Mouse (Mus musculus): ENCODE data around the gene Gabbr2.

Gene Gabbr2

DNA sequence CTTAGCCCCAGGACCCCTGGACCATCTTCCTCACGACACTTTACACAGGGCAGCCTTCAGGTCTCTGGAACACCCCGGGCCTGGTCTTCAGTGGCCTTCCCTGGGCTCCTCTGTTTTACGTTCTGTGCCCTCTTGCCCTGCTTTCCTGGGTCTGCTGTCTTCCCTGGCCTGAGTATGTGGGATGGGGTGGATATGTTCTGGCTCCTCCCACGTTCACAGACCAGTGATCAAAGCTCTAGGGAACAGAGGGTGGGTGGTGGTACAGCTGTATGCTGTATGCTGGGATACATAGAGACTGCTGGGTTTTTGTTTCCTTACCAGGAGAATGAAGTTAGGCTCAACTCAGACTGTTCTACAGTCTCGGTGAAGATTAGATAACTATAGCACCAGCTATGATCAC is 274.5 kb downstream of the Gabbr2 start:
- no peak for DNase-seq (ENCODE audit: low read depth, low spot score)

DNA sequence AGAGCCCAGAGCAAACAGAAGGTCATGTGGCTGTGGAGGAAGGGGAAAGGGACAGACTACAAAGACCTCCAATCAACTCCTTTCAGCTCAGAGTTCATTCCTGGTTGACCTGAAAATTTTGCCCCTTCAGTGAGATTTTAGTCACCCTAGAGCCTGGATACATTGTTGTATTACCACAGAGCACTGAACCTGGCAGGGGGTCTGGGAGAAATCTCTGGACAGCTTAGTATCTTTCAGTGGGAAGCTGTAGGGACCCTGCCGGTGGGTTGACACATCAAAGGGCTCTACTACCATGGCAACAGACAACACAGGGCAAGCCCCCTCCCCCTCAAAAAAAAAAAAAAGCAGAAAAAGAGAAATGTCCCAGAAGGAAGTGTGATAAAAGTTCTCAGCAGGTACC is 275.3 kb downstream of the Gabbr2 start:
- DNase-seq (ENCODE audit: low read depth, low spot score), result no peak

DNA sequence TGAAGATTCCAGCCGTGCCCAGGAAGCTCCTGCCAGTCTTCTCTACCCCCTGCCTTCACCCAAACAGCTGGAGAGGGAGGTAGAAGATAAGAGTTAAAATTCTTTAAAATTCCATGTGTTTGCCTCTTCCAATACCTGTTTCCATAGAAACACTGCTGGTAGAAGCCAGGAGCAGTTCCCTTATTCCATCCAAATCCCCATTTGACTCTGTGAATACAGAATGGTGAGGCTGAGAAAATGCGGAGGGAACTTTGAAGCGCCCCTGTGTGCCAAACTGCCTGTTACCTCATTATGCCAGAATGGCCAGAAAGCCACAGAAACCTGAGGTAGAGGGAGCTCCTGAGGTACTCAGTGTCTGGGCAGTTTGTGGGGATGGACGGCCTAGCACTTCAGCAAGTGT is 281.1 kb downstream of the Gabbr2 start:
- no peak for DNase-seq (ENCODE audit: low read depth, low spot score)

DNA sequence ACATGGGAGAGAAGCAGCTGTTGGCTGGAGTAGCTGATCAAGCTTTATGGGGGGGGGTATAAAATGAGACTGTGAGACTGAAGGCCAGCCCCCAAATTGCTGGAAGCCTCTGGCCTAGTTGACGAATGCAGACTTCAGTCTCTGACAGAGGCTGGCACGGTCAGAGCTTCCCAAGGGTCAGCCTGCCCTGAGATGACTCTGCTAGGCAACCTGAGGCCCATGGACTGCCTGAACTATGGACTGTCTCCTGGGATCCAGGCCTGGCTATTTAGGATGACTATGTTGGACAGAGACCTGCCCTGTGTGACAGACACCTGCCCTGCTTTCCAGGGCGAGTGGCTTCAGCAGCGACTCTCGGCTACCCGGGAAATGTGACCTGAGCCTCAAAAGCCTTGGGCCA is 281.7 kb downstream of the Gabbr2 start:
- no peak for DNase-seq (ENCODE audit: low read depth, low spot score)

DNA sequence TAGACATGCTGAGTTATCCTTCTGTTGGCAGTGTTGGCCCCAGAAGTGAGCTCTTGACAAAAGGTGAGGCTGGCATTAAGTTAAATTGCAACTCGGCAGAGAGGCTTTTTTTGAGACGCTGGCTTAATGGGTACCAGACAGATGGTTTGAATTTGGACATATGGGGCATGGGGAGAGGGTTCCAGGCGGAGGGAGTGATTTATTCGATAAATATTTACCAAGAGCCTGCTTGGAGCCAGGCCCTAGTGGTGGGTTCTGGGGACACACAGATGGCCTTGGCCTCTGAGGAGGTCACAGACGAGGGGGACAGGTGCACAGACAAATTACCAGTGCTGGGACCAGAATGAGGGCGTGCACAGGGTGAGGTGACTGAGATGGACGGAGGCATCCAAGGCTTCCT is 282.2 kb downstream of the Gabbr2 start:
- DNase-seq (ENCODE audit: low read depth, low spot score), result no peak

DNA sequence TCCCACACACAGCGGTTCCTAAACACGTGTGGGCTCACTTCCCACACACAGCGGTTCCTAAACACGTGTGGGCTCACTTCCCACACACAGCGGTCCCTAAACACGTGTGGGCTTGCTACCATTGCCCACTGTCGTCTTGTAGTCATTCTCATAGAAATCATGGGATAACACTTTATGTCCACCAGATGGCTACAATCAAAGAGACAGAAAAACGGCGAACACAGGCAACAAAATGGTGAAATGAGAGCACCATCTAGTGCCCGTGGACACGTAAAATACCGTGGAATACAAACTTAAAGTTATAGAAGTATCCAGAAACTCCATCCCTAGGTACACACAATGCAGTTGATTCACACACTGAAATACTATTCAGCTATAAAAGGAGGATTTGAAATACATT is 285.9 kb downstream of the Gabbr2 start:
- DNase-seq (ENCODE audit: low read depth, low spot score), result no peak

DNA sequence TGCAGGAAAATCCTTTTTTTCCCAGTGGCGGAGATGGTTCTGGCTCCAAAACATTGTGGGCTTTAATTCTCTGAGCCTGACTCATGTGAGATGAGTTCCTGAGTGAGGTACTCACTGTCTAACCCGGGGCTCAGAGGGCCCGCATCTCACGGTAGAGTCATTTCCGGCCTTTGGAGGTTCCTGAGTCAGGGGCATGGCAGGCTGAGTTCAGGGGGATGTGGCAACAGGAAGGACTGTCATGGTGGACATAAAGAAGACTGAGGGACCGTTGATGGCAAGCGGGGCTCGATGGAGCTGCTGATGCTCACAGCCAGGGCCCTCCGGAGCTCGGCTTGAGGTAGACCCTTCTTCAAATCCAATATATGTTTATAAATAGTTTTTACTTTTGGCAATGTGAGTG is 288.5 kb downstream of the Gabbr2 start:
- no peak for DNase-seq (ENCODE audit: low read depth, low spot score)

DNA sequence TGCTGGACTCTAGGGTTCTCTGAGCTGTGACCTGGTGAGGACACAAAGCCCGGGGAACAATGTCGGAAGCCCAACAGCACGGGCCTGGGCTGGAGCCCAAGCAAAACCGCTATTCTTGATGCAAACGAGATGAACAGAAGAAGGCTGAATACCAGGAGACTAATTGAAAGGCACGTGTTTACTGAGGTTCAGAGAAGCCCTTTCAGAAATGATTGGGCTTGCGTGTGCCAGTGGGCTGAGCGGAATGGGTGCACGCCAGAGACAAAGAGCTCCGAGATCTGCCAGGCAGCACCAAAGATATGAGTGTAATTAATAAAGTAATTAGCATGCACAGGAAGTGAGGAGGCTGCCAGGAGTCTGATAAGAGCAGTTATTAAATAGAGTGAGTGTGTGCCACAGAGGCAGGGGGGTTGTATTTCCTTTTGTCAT is 291.4 kb downstream of the Gabbr2 start:
- DNase-seq (ENCODE audit: low read depth, low spot score), result no peak

DNA sequence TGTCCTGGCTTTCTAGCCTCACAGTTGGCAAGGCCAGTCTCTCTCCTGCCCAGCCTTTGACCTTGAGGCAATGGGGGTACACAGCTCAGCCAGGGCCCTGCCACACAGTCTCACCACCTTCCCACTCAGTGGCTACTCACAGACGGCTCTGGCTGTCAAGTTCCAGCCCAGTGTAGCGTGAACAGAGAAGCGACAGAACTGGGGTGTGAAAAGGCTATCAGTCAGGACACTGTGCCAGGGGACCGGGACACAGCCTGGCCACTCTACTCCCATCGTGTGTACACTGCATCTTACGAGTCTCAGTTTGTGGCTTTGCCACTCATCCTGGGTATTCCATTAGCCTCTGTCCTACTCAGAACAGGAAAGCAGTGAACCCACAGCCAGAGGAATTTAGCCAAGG is 295.2 kb downstream of the Gabbr2 start:
- DNase-seq (ENCODE audit: low read depth, low spot score), result no peak

DNA sequence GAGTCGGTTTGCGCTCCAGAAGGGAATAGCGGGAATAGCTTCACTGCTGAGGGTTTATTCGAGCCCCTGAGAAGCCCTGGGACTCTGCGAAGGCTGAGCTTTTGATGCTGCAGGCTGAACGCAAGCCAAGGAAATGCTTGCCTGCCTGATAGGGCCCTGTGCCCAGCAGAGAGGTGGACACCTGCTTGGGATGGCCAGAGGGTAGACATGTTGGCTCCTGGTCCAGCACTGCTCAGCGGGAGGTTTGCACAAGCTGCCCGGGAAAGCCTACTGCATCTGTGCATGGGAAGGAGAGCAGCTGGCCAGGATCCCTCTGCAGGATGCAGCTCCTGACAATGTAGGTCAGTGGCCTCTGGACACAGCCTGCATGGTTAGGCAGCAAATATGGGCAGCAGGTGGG is 301.1 kb downstream of the Gabbr2 start:
- DNase-seq (ENCODE audit: low read depth, low spot score), result no peak

DNA sequence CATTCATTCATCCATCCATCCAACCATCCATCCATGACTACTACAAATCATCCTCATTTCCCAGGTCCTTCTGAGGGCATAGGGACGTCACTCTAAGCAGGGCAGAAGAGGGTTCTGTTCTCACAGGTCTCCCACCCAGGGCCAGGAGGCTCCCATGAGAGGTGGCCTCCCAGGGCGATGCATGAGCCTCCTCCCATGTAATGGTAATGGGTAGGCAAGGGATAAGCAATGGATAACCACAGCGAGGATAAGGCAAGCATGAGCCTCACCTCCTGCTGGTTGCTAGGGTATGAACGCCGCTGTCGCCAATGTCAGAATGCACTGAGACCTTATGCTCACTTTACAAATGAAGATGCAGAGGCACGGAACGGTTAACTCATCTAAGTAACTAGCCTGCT is 301.7 kb downstream of the Gabbr2 start:
- no peak for DNase-seq (ENCODE audit: low read depth, low spot score)

DNA sequence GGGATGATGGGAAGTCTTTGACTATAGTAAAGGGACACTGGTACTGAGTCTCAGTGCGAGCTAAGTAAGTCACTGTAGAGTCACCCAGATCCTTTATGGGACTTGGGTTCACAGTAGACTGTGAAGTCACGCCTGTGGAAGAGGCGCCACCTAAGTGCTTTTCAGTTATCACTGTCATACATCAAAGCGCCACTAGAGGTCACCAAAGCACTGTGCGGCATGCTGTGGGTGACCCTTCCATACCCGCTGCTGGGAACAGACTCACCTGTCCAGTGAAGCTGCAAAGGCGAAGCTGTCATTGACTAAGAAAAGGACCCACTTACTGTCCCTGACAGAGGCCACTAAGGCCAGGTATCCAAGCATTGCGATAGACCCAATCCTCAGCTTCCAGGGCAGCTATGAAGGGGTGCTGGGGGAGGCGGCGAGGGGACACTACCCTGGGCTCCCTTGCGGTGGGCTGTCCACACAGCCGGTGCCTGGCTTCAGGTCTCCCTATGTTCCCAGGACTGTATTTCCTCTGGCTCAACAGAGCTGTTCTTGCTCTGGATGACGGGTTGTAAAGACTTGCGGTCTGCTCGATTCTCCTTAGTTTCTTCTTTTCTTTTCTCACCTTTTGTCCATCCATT is 302.2 kb downstream of the Gabbr2 start:
- peak; percentile 83 for DNase-seq (ENCODE audit: low read depth, low spot score)

DNA sequence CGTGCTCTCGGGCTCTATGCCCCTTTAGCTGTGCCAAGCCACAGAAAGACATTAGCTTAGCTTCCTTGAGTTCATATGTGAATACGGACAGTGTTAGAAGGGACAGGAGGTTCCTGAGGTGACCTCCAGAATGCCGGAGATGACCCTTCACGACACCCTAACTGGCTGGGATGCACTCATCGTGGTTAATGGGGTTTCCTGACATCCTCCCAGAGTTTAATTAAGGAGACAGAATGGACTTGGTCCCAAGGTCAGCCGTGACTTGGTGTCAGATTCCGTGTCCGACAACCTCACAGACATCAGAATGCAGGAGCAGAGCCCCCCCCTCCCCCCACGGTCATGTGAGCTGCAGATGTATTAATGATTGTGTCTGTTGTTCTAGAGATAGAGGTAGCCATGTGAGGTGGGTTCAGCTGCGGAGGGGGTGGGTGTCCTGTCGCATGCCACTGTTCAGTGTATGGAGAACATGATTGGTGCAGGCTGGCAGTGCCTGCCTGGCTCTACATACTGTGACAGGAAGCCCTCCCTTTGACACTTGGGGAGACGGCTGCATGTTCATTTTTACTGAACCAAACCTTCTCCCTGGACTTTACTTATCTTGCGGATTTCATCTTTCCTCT is 303.4 kb downstream of the Gabbr2 start:
- no peak for DNase-seq (ENCODE audit: low read depth, low spot score)

DNA sequence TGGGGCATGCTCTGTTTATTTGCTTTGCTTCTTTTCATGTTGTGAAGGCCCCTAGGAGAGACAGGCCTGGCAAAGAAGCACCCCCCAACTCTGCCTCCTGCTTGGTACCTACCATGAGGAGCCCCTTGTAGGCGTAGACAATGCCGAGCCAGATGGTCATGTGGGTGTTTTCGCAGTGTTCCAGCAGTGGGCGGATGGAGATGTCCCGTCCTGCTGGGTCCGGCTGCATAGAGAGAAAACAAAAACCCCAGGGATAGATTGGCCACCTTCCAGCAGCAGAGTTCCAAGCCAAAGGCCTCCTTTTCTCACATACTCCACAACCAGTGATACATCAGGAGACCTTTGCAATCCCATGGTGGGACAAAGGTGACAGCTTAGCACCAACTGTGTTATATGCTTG is 307.5 kb downstream of the Gabbr2 start:
- DNase-seq (ENCODE audit: low read depth, low spot score), result no peak

DNA sequence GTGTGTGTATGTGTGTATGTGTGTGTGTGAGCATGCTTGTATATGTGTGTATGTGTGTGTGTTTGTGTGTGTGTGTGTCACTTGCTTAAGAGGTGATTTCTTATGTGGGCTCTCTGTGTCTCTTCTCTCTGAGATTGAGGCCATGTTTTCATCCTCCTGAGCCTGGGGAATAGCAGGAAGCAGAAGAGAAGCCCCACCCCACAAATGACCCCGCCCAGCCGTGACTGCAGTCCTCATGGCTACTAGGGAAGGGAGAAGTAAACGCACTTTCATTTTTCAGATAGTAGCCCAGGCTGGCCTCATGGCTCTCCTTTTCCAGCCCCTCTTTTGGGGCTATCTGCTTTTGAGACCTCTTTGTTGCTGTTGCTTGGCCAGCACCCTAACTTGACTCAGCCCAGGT is 315.0 kb downstream of the Gabbr2 start:
- DNase-seq (ENCODE audit: low read depth, low spot score), result no peak

DNA sequence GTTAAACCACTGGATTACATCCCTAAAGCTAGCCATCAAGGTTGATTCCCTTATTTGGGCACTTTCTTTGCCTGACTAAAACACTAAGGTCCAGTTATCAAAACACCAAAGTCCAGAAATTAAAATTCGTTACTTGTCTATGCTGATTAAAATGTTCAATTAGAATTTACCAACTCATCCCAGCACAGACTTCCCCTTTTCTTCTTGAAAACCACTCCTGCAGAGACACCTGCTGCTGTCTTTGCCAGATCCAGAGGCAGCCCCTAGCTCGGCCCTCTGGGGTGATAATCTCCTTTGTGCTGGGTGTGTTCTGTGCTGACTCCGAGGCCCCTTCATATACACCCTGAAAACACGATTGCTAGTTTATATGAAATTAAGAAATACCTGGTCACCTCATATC is 315.7 kb downstream of the Gabbr2 start:
- DNase-seq (ENCODE audit: low read depth, low spot score), result no peak

DNA sequence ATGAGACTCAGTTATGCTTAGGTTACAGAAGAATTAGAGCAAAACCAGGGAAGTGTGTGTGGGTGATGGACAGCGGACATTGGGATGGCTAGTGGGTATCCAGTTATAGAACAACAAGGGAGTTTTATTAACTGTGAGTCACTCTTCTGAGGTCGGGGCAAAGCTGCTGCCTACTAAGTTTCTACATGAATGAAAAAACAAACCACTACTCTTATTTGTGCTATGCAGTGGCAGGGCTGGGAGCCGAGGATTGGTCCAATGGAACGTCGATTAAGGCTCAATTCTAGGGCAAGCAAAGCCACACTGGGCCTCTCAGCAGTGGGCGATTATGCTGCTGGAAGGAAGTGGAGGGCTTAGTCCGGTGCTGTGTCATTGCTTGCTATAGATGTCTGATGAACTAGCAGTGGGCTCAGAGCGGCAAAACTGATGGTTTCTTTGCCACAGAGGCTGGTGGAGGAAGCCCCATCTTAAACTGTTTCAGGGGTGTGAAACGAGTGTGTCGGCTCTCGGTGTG is 316.3 kb downstream of the Gabbr2 start:
- no peak for DNase-seq (ENCODE audit: low read depth, low spot score)

DNA sequence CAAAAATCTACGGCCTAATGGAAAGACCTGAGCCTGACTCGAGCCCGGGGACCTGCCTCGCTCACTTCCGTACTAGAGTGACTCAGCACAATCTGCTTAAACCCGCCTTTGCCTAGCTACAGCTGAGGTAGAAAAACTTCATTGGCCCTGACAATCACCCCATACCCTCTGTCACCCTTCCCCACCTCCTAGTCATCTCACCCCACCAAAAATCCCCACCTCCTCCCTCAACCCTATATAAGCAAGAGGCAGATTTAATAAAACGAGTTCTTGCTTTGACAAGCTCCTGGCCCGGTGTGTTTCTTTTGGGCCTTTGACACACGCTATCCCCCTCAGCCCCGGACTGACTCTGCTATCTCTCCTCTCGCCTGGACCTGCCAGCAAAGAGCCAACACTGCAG is 323.1 kb downstream of the Gabbr2 start:
- no peak for DNase-seq (ENCODE audit: low read depth, low spot score)

DNA sequence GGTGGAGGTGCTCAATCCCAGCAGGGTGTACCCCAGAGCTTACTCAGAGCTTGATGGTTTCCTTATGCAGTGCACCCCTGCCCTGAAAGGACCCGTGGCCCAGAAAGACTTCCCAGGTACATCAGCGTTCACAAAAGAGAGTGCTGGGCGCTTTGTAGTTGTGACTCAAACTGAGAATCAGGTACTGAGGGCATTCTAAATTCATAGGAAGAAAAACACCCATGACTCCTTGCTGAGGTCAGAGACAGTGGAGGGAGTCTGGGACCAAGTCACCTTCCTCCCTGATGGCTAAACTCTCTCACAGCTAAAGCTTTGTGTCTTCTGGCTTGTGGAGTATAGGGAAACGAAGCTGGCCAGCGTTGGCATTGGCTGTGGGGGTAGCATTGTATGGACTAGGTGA is 325.3 kb downstream of the Gabbr2 start:
- no peak for DNase-seq (ENCODE audit: low read depth, low spot score)

DNA sequence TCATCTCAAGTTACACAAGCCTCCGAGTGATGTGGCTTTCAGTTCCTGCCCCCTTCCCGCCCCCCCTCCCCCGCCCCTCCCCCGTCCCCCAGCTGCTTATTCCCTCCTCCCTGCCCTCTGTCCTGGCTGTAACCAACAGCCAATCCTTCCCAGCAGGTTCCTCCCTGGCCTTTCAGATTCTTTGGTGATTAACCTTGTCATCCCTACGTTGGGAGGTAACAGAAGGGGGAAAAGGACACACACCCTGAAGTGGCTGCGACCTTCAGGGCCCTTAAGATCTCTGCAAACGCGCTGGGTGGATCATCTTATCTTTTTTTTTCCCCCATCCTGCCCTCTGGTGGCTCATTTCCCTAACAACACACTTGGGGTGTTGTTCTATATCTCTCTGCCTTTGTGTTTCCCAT is 326.3 kb downstream of the Gabbr2 start:
- DNase-seq (ENCODE audit: low read depth, low spot score), result peak; percentile 60

DNA sequence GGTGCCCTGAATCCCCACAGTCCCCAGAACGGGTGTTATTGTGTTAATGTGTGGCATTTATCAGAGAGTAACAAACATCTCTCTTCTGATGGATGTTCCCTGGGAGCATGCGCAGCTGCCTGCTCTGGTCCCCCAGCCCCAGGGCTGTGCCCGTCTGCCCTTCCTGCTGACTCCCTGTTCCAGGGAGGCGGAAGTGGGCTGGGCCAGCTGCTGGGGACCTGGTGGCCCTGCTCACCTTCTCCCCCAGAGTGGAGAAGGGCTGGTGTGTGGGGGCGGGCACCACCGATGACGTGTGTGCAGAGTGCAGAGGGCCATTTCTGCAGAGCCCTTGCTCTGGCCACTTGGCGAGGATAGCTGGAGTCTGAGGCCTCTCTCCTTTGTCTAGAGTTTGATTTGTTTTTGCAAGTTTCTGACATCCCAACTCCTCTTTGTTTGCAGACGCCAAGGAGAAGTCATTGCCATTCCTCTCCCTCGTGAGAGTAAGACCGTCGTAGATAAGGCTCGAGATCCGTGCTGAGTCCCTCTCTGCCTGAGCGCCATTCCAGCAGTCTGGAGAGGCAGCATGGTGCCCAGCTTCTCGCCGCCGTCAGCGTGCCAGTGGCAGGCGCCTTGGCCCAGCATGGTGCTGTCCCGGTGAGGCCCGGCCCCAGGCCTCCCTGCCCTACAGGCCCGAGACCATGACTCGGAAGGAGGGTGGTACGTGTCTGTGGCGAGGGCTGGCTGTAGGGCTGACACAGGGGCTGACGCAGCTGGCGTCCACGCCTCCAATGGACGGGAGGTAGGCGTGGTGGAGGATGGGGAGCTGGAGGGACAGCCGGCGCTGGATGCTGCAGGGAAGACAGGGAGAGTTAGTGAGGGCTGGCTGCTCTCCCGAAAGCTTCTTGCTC is 327.3 kb downstream of the Gabbr2 start:
- DNase-seq (ENCODE audit: low read depth, low spot score), result peak; percentile 20

DNA sequence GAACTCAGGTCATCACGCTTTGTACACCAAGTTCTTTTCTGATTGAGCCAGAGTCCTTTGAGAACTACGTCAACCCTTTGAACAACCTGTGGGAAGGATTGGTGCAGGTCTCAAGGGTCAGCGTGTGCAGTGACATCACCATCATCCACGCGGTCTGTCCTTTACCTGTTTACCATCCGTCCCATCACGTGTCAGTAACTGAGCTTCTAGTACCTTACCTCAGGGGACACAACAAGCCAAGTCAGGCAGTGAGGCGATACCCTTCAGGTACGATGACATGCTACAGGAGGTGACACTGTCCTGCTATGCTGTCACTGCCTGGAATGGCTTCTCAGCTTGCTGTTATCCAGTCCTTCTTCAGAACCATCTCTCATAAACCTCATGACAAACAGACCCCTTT is 330.2 kb downstream of the Gabbr2 start:
- DNase-seq (ENCODE audit: low read depth, low spot score), result no peak

DNA sequence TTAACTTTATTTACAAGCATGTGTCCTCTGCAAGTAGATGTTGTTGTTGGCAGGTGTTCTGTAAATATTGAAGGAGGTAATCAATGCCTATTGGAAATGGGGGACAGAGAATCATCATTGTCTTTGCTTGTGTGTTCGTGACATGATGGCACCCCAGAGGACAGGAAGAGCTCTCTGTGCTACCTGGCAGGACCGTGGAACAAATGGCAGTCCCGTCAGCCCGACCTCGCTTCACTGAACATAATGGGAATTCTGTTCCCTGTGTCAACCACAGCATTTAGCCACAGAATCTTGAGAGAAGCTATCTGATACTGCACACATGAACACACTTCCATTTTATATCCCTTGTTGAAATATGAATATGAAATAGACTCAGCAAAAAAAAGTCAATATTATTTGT is 332.7 kb downstream of the Gabbr2 start:
- DNase-seq (ENCODE audit: low read depth, low spot score), result no peak
